Mouse (Mus musculus) megakaryocyte, embryonic 14.5 days (primary cell): Measurements from ENCODE around the gene 9530003J23Rik. TPM values are rescaled to one million over a fixed set of nuclear protein-coding genes. Genes with fewer than 3 reads are reported as not detected.
A peak's percentile ranks its signal among the peaks of the same experiment; 100 is the strongest.
"Not testable (repeated sequence)": the region's sequence is repeated elsewhere in the genome, so short reads cannot be mapped to it uniquely, and the experiment has no call there.

ENCODE experiments used
- H3K27me3 ChIP-seq: replicated peaks from 2 replicates; pipeline ENCODE3; 2012; ENCODE audit warnings: inconsistent platforms
- H3K36me3 ChIP-seq: replicated peaks from 2 replicates; pipeline ENCODE3; 2012; ENCODE audit warnings: low read length, inconsistent platforms, mixed read lengths
- H3K4me1 ChIP-seq: 2 replicates; pipeline ENCODE4 v1.6.1; 2012; ENCODE audit warnings: inconsistent platforms
- H3K4me3 ChIP-seq: replicated peaks from 2 replicates; pipeline ENCODE3; 2012; ENCODE audit warnings: moderate library complexity, mild to moderate bottlenecking, inconsistent platforms
- H3K9me3 ChIP-seq: 2 replicates; pipeline ENCODE4 v1.6.1; 2012; ENCODE audit warnings: inconsistent platforms
- FLI1 ChIP-seq: IDR thresholded peaks from 2 replicates; pipeline ENCODE4 v1.6.1; 2012; ENCODE audit warnings: low read length, inconsistent platforms, mixed read lengths
- GATA1 ChIP-seq: IDR thresholded peaks from 3 replicates; pipeline ENCODE4 v1.6.1; 2012; ENCODE audit warnings: mixed read lengths, low read length, inconsistent platforms, borderline replicate concordance
- polyA plus RNA-seq: library from polyadenylated mRNA; stranded (reverse); fragments of >175 nt; gene quantifications from 2 replicates; pipeline ENCODE4 v1.2.3, GENCODE M21; 2012; ENCODE audit warnings: low replicate concordance; ENCODE audit not compliant: insufficient read depth

Gene 9530003J23Rik
- polyA plus RNA-seq, 1 experiment = not detected

DNA sequence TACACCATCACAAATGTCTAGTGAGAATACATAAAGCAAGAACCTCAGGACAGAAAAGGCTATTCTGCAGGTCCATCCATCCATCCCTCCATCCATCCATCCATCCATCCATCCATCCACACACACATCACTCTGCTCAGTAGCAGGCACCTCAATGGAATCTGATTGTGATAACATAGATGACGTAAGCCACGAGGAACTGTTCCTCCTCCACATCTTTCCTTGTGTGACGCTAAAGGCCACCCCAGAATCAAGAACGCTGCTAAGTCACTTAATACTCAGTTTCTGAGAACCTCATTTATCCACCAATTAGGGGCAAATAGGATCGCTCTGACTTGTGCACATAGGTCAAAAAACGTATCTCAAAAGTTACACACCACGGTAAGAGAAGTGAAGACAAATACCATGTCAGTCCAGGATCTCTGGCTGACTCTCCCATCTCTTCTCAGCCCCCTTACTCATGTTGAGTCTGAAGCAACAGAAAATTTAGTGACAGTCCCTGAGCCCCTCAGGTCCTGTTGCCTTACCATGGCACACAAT is 42.9 kb upstream of the 9530003J23Rik start:
- Histone ChIP-seq H3K4me3 (peak overlapping the region; percentile 89), H3K36me3 (peaks cover 26% of the 10 kb centered on the region), H3K4me1 (peaks cover 73% of the 10 kb centered on the region), H3K9me3 (no peaks in the 10 kb centered on the region), H3K27me3 (no peaks in the 10 kb centered on the region)
- TF ChIP-seq GATA1 (no peak), FLI1 (no peak)

DNA sequence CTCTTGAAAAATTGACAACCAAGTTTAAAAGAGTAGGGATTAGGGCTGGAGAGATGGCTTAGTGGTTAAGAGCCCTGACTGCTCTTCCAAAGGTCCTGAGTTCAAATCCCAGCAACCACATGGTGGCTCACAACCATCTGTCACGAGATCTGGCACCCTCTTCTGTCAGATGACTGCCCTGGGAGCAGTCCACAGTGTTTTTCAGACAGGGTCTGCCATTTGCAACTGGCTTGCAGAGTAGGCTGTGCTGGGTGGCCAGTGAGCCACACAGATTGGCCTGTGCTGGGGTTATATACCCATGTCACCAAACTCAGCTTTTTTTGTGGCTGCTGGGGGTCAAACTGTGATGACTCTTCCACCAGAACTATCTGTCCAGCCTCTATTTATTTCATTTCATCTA is 41.5 kb upstream of the 9530003J23Rik start:
- Histone ChIP-seq H3K36me3 (peaks cover 26% of the 10 kb centered on the region), H3K4me3 (peak overlapping the region; percentile 67), H3K27me3 (no peaks in the 10 kb centered on the region), H3K4me1 (peaks cover 75% of the 10 kb centered on the region), H3K9me3 (no peaks in the 10 kb centered on the region)
- no peak for TF ChIP-seq FLI1
- TF ChIP-seq GATA1 = no peak

DNA sequence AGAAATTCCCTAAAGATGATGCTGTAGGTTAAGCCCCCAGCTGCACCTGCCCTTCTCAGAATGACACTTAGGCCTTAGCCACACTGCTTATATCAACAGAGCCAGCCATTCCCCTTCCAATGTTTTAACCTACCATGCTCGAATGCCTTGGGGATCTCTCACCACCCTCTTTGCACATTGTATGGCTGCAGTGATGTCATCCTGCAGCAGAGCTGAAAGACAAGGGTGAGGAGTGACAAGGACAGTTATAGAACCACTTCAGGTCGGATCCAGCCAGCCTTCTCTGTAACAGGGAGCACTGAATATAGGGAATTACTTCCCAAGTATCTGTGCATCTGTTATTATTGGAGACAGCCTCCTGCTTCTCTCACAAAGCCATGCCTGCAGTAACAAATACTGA is 40.0 kb upstream of the 9530003J23Rik start:
- H3K4me3 ChIP-seq, H3K9me3 ChIP-seq, H3K27me3 ChIP-seq: not testable (repeated sequence)
- Histone ChIP-seq H3K4me1 (peaks cover 77% of the 10 kb centered on the region), H3K36me3 (peaks cover 26% of the 10 kb centered on the region)

DNA sequence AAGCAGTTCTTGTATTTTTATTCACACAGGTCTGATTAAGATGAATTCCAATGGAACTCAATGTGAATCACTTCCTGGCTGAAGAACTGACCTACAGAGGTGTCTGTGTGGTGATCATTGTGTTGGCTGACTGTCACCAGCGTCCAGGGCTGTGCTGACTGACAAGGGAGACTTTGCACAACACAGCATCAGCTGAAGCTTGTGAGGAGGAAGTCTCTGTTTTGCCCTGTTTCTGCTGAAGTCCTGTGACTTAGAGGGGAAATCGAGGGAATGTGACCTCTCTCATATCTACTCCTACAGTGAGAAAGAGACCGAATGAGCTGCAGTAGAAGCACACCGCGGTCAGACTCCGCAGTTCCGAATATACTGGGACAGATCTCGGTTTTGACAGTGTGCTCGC is 39.3 kb upstream of the 9530003J23Rik start:
- Histone ChIP-seq H3K4me1 (peaks cover 78% of the 10 kb centered on the region), H3K36me3 (peaks cover 26% of the 10 kb centered on the region)
- not testable (repeated sequence) for H3K9me3 ChIP-seq, H3K27me3 ChIP-seq, H3K4me3 ChIP-seq

DNA sequence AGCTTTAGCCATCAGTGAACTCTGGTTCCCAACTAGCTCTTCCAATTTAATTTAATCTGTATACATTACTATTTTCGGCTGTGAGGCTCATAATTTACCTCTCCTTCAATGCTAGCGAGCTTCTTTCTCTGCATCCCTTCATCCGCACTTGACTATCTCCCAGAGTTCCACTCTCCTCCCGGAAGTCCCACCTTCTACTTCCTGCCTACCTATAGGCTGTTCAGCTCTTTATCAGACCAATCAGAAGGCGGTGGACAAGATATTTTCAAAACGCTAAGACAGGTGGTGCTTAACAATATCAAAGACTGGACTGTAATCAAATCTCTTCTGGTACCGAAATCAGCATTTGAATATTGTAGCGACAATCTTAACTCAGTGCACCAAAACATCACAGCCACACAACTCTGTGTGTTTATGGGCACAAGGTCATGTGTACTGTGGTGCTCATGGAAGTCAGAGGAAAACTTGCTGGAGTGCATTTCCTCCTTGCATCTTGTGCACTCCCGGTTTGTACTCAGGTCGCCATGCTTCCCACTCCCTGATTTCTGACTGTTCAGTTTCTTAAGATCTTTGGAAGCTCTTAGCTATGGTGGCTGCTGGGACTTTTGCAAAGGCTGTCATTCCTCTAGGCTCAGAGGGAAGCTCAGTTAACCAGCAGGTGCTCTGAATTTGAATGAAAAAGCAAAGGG is 37.3 kb upstream of the 9530003J23Rik start:
- H3K4me3 ChIP-seq = no peak overlapping the region
- peaks cover 26% of the 10 kb centered on the region for H3K36me3 ChIP-seq
- no peaks in the 10 kb centered on the region for H3K27me3 ChIP-seq
- H3K9me3 ChIP-seq = no peaks in the 10 kb centered on the region
- no peak for TF ChIP-seq GATA1
- TF ChIP-seq FLI1 = no peak
- peaks cover 58% of the 10 kb centered on the region for H3K4me1 ChIP-seq

DNA sequence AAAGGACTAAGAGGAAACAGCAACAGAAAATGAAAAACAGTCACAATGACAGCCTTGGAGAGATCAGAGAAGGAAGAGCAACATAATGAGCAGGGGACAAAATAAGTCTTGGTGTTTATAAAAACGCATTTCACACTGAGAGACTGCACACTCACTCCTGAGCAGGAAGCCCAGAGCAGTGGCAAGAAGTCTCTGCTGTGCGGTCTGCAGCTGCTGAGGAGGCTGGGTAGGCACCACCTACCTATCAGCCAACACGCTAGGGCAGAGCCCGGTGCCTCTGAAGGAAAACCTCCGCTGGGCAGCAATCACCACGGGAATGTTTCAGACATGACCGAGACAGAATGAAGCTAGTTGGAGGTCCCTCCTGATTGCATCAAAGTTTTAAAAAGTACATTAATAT is 36.1 kb upstream of the 9530003J23Rik start:
- Histone ChIP-seq H3K36me3 (peaks cover 17% of the 10 kb centered on the region), H3K4me1 (peaks cover 48% of the 10 kb centered on the region)
- not testable (repeated sequence) for H3K4me3 ChIP-seq, H3K27me3 ChIP-seq, H3K9me3 ChIP-seq

DNA sequence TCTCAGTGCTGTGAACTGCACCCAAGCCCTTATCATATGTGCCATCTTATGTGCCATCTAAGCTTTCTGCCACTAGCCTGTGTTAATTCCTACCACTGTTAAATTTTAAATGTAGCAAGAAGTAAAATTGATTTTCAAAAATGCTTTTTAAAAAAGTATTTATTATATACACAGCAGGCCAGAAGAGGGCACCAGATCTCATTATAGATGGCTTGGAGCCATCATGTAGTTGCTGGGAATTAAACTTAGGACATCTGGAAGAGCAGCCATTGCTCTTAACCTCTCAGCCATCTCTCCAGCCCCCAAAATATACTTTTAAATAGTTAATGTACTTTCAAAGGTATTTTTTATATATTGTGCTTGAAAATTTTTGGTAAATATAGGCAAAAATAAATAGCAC is 33.5 kb upstream of the 9530003J23Rik start:
- Histone ChIP-seq H3K4me3 (no peak overlapping the region), H3K36me3 (no peaks in the 10 kb centered on the region), H3K4me1 (peaks cover 38% of the 10 kb centered on the region), H3K9me3 (no peaks in the 10 kb centered on the region), H3K27me3 (no peaks in the 10 kb centered on the region)
- no peak for TF ChIP-seq FLI1
- no peak for TF ChIP-seq GATA1

DNA sequence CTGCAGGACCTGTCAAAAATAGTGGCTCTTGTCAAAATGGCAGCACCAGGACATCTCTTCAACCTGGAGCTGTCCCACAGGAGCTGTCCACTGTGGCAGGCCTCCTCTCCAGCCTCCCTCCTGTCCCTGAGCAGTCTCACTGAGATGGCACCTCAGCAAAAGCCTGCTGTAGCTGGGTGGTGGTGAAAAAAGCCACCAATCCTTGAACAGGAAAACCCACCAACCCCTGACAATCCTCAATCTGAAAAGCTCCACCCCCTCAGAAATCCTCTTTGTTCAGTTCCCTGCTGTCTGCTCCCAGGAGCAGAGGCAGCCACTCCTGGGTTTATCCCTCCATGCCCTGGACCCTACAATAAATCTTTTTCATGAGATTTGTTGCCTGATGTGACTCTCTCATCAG is 21.4 kb upstream of the 9530003J23Rik start:
- TF ChIP-seq GATA1 (no peak), FLI1 (no peak)
- Histone ChIP-seq H3K4me3 (no peak overlapping the region), H3K9me3 (peaks cover 21% of the 10 kb centered on the region), H3K36me3 (no peaks in the 10 kb centered on the region), H3K27me3 (peaks cover 5% of the 10 kb centered on the region), H3K4me1 (no peaks in the 10 kb centered on the region)

DNA sequence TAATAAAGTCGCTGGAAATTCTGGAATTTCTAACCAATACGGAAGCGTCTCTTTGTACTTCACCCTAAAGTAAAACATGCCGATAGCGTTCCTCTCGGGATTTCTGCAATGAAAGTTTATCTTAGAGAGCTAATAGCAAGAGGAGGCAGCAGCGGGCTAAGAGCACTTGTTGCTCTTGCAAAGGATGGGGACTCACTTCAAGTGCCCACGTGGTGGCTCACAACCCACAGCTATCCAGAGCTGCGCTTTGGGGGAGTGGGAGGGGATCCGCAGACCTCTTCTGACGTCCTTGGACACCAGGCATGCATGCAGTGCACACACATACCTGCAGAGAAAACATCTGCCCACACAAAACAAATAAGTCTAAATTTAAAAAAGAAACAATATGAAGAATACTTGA is 2.6 kb downstream of the 9530003J23Rik start:
- Histone ChIP-seq H3K27me3 (peaks cover 17% of the 10 kb centered on the region), H3K36me3 (no peaks in the 10 kb centered on the region), H3K4me3 (no peak overlapping the region), H3K9me3 (peaks cover 10% of the 10 kb centered on the region; the same call in 1 of the 2 replicates), H3K4me1 (no peaks in the 10 kb centered on the region)
- TF ChIP-seq FLI1 (no peak), GATA1 (no peak)

DNA sequence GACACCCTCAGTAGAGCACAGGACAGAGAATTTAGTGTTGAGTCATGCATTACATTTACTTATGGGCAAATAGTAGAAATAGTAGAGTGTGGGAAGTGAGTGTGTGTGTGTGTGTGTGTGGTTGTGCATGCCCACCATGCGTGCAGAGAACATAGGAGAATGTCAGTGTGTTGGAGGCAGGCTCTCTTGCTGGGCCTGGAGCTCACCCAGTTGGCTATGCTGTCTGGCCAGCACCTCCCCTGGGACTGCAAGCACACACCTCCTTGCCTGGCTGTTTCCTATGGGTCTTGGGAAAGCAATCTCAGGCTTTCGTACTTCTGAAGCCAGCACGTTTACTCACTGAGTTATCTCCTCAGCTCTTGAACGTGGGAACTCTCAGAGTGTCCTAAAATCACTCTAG is 3.7 kb downstream of the 9530003J23Rik start:
- H3K27me3 ChIP-seq = peaks cover 23% of the 10 kb centered on the region
- peaks cover 9% of the 10 kb centered on the region; the same call in 1 of the 2 replicates for H3K9me3 ChIP-seq
- no peak overlapping the region for H3K4me3 ChIP-seq
- no peaks in the 10 kb centered on the region for H3K4me1 ChIP-seq
- no peaks in the 10 kb centered on the region for H3K36me3 ChIP-seq
- TF ChIP-seq GATA1 = no peak
- no peak for TF ChIP-seq FLI1

DNA sequence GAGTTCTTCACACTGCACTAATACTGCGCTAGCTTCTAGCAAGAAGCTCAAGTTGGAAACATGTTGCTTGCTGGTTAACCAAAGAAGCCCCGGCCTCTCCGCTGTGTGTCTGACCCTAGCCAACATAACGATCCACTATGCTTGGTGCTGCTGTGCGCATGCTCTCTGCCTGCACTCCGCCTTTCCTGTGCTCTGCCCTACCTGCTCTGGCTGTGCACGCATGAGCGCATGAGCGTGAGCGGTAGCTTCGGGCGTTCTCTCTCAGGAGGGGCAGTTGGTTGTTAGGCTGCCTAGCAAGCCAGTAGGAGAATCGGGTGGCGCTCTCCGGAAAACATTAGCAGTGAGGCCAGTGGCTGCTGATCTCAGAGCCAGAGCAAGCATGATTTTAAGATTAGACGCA is 8.7 kb downstream of the 9530003J23Rik start:
- H3K4me1 ChIP-seq = peaks cover 12% of the 10 kb centered on the region; the same call in 1 of the 2 replicates
- peaks cover 13% of the 10 kb centered on the region for H3K27me3 ChIP-seq
- H3K9me3 ChIP-seq = no peaks in the 10 kb centered on the region
- no peak for TF ChIP-seq GATA1
- peak overlapping the region; percentile 23 for H3K4me3 ChIP-seq
- H3K36me3 ChIP-seq = no peaks in the 10 kb centered on the region
